Mouse (Mus musculus): Measurements from ENCODE around the gene Gm49337.

Gm49337 gene

DNA sequence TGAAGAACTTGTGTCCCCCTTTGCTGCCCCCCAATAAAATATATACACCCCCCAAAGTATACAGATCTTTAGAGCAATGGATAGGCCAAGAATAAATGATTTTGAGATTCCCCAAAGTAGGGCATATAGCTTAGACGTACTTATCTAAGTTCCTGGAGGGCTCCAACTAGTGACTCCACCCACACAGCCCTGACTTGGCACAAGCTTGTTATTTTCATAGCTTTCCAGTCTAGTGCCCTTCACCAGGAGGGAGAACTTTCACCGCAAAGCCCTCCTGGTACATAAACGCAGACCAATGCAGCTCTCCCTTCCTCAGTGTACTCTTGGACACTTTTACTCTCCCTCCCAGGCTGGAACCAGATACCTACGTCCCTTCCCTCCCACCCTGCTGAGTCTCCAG lies 11.0 kb upstream of the Gm49337 start:
- DNase-seq (ENCODE audit: low spot score in 2 of 2), result no peak

DNA sequence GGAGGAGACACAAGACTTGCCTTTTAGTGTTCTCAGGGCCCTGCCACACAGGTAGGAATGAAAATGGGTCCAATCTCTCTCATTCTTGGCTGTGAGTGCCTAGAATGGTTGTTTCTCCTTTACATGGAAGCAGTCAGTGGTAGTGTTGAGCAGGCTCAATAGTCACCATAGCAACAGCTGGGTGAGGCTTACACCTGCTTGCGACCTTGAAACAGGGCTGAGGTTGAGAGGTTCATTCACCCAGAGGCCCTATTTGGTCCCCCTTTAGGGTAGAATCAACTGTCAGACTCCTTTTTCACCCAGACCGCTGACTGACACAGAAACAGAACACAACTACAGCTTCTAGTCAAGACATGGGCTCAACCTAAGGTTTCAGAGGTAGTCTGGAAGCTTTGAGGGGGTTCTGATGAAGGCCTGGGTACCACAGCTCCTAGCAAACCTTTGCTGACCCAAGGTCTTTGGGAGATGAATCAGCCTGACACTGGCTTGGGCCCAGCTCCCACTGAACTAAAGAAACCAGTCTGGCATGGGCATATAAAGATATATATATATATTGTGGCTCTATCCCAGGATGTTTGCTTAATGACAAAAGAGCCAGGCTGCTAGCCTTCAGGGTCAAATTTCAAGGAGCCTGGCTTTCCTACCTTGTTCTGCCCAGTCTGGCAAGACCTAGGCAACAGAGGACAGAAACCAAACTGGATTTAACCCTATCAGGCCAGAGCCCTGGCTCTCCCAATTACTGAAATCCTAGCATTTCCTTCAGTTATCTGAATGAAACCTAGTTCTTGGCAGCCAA lies 8.2 kb upstream of the Gm49337 start:
- DNase-seq (ENCODE audit: low spot score in 2 of 2), result no peak

DNA sequence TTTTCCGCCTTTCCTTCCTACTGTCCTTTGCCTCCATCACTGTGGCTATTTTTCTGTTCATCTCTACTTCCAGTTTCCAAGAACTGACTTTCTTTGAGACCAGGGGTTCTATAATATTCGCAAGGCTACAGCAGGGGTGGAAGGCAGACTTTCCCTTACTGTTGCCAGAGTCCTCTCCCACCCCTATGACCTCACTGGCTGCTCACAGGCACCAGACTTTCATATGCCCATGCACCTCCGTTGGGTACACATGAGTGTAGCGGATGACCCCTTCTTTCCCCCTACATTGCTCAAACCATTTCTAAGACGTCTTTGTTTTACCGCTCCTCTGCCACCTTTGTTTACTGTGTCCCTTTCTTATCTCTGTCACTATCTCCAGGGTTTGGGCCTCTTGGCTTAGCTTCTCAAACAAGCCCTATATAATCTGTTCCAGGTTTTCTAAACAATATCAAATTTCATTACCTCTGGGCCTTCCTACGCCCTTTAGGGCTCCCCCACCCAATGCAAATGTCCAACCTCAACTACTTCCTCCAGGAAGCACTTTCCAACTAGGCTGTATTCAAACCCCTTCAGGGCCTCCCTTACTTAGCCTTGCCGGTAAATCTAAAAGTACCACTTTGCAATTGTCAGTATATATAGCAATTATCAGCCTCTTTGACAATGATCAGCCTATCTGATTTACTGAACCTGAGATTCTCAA lies 7.3 kb upstream of the Gm49337 start:
- no peak for DNase-seq (ENCODE audit: low spot score in 2 of 2)

DNA sequence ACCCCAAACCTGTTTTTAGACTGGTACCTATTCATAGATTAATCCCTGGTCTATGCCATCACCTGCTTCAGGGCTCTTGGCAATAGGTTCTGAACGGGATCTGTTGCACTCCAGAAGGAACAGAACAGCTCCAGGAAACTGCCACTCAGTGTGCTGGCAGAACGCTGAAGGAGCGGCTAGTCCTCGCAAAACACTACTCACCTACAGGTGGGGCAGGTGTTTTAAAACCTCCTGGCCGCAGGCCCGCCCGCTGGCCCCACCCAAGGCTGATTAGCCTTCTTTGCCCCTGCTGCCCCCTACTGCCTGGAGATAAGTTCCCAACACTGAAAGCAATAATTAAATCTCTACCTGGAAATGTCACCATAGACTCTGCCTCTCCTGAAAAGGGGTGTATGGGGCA lies 5.8 kb upstream of the Gm49337 start, which contains the start of gene Tspan1:
Tspan1 (minus strand) TSS at position 198 of the 400 bp plus-strand sequence.
- DNase-seq (ENCODE audit: low spot score in 2 of 2), result no peak

DNA sequence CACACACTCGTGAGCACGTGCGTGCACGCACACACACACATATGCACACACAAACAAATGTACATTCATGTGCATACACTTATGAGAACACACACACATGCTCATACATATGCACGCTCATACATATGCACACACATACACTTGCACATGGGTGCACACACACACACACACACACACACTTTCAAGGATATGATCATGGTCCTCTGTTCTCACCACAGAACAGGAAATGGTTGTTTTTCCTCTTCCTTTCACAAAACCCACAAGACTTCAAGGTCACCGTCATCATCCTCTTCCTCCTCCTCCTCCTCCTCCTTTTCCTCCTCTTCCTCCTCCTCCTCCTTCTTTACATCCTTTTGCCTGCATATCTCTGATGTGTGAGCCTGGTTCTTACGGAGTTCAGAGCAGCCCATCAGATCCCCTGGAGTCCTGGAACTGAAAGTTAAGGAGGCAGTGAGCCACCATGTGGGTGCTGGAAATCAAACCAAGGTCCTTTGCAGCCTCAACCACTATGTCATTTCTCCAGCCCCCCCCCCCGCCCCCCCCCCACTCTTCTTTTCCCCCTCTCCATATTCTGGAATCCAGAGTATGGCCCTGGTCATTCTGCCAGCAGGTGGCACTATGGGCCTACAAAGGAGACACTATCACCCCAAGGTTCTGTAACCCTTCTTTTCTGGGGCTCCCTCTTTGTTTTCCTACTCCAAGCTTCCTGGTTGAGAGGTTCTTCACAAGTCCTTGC lies 4.4 kb upstream of the Gm49337 start:
- peak; percentile 55 to 75 for DNase-seq (ENCODE audit: low spot score in 2 of 2)

DNA sequence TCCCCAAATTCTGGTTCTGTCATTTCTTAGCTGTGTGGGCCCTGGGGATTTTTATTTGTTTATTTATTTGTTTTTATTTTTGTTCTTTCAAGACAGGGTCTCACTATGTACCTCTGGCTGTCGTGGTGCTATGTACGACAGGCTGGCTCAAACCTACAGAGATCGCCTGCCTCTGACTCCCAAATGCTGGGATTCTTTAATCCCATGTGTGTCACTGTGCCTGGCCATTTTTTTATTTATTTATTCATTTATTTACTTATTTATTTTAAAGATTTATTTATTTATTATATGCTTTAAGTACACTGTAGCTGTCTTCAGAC lies 3.9 kb upstream of the Gm49337 start:
- no peak for DNase-seq (ENCODE audit: low spot score in 2 of 2)

DNA sequence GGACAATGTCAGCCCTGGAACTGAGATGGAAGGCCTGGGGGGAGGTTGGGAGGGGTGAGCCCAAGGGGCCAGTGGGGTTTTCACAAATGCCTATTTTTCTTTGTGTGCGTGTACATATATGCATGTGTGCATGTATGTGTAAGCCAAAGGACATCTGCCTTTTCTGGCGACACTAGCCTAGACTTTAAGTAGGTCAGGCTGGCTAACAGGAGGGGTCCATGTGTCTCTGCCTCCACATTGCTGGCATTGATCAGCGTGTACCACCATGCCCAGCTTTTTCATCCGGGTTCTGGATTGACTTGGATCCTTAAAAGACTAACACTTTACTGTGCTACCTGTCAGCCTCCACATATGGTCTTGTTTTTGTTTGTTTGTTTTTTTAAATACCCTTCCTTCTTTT lies 568 bp downstream of the Gm49337 start:
- DNase-seq (ENCODE audit: low spot score in 2 of 2), result no peak

DNA sequence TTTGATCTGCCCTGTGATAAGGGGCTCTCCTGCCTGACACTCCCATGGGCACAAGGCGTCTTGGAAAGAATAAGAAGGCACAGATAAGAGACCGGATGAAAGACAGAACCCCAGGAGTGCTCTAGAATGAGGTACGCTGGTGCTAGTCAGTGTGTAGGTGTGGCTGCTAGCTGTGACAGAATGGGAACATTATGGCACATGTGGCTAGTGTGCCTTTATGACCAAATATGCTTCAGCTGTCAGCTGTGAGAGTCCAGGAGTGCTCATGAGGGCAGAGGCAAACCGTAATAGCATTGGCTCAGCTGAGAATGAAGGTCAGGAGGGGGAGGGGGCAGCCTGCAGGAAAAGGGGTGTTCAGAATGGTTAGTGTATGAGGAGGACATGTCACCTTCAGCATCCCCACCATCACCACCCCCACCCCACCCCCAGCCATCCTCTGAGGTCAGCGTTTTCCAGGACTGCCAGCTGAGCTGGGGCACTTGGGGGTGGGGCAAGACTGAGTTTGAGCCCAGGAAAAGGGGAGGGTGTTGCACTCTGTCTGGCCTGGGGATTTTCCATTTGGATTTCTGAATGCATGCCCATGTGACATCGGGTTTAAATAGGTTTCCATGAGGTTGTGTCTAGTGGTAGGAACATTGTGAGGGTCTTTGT lies 1.4 kb downstream of the Gm49337 start:
- no peak for DNase-seq (ENCODE audit: low spot score in 2 of 2)

DNA sequence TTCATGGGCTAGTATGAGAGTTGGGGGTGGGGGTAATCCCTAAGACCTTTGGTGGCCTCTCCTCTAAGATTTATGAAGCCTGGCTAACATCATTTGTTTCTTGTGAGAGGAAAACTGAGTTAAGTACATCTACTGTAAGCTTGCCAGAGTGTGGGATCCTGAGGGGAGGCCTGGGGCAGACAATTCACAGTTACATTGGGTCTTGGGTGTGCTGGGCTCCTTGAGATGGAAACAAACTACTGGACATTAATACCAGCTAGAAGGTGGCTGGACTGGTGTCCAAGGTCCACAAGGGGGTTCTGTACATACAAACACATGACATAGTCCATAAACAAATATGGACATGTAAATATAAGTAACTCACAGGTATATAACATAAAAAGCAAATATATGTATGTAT lies 2.0 kb downstream of the Gm49337 start:
- no peak for DNase-seq (ENCODE audit: low spot score in 2 of 2)

DNA sequence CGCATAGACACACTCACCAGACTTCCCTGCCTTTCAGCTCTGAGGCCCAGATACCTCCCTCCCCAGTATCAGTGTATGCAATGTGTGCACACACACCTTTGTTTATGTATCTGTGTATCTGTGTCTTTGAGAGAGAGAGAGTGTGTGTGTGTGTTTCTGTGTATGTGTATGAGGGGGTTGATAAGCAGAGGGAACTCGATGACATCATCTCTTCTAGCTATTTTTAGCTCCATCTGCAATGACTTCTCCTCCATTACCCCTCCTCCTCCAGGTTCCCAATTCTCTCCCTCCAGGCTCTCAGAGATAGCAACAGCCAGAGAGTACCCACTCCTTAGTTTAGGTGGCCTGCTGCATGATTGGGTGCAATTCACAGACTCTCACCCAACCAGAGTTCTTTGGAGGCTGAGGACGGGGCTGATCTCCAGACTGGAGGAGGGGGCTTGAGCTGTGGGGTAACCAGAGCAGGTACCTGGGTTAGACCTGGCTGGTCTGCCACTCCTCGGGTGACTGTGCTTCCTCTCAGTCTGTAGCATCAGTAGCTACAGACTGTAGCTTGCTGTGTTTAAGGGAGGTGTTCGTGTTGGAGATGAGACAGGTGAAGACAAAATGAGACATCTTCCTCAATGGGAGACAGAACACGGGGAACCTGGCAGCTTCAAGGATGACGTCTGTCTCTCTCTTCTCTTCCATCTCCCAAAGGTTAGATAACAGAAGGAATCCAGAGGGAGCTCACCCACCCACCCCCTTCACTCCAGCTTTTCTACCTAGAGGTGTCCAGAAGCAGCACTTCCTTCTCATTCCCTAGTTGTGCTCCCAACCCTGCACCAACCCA lies 2.7 kb downstream of the Gm49337 start:
- no peak for DNase-seq (ENCODE audit: low spot score in 2 of 2)

DNA sequence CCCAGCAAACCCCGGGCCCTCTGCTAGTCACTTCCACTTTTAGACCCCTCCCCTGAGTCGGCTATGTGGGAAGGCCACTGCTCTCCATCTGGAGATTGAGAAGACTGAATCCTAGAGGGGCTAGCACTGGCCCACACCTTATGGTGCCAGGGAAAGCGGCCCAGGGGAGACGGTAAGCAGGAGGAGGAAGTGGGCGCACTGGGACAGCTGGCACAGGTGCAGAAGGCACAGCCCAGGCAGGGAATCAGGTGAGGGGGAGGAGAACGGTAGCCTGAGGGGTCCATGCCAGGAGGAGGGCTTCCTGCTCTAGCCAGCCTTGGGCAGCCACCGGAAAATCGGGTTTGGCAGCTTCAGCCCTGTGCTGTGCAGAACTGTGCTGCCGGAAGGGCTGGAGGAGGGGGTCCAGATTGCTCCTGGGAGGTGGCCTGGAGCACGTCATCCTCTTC lies 3.4 kb downstream of the Gm49337 start:
- DNase-seq (ENCODE audit: low spot score in 2 of 2), result peak; percentile 51 to 58

DNA sequence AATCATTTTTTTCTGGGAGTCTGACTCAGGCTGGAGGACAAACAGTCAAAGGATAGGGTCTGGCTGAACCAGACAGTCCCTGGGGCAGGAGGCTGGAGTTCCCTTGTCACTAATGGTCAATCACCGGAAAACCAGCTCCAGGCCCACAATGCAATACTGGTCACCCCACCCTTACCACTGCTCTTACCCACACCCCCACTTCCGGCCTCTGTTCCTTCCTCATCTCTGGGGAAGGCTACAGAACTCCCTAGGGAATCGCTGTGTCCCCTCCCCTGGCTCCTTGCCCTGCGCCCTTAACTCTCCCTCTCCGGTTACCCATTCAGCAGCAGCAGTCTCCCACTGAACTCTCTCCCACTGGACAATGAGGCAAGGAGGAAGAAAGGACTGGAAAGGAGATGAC lies 4.0 kb downstream of the Gm49337 start:
- DNase-seq (ENCODE audit: low spot score in 2 of 2), result no peak

DNA sequence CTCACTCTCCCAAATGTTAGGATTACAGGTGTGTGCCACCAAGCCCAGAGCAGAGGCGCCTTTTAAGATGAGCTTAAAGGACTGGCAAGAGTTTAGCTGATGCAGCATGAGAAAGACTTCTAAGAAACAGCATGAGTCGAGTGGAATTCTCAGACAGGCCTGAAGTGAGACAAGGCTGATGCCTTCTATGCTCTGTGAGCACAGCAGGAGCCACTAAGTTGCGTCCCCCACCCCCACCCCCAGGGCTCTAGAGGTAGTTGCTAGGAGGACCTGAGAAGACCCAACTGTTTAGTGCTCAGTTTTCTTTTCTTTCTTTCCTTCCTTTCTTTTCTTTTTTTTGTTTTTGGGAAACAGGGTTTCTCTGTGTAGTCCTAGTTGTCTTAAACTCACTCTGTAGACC lies 8.9 kb downstream of the Gm49337 start:
- no peak for DNase-seq (ENCODE audit: low spot score in 2 of 2)

DNA sequence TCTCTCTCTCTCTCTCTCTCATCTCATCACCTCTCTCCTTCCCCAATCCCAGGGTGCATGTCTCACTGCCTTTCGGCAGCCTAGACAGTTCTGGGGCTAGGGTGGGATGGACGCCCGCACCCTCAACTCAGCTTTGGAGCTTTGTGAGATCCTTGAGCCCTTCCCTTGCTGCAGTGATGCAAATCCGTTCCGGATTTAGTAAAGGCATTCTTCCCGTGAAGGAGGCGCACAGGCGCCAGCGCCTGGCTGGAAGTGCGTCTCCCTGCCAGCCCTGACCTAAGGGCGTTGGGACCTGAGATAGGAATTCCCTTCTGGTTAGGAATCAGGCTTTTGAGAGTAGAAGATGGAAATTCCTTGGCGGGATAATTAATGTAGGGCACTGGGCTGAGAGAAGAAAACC lies 9.6 kb downstream of the Gm49337 start:
- DNase-seq (ENCODE audit: low spot score in 2 of 2), result no peak

DNA sequence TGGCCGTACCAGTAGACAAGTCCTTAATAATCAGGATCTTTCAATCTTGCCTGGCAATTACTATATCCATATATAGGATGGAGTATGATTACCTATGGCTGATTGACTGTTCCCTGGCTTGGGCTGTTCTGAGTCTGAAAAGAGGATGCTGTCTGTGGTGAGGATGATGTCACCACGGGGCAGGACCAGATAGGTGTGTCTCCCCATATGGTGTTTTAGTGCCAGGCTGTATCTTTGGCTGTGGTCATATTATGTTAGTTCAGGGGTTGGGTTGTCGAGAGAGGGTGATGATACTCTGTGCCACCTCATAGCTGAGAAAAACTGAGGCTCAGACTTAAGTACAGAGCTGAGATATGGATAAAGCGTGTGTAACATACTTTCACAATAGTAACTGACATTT lies 11.9 kb downstream of the Gm49337 start:
- no peak for DNase-seq (ENCODE audit: low spot score in 2 of 2)

DNA sequence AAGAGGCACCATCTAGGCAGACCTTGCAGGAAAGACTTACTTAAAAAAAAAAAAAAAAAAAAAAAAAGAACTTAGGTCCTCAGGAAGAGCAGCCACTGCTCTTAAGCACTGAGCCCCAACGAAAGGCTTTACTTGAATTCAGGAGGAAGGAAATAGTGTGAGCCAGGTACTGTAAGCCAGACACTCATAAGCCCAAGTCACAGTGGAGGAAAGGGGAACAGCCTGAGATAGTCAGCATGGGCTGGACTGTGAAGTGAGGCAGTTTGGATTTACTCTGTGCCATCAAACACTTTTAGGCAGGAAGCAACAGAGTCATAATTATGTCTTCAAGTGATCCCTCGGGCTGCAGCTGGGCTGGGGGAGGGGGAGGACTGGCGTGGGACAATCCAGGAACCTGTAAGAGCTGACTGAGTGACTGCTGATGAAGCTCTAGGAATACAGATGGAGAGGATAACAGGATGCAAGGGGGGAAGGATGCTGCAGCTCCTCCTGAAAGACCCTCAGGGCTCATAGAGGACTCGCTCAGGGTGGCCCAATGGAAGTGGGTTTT lies 19.2 kb downstream of the Gm49337 start:
- no peak for DNase-seq (ENCODE audit: low spot score in 2 of 2)

DNA sequence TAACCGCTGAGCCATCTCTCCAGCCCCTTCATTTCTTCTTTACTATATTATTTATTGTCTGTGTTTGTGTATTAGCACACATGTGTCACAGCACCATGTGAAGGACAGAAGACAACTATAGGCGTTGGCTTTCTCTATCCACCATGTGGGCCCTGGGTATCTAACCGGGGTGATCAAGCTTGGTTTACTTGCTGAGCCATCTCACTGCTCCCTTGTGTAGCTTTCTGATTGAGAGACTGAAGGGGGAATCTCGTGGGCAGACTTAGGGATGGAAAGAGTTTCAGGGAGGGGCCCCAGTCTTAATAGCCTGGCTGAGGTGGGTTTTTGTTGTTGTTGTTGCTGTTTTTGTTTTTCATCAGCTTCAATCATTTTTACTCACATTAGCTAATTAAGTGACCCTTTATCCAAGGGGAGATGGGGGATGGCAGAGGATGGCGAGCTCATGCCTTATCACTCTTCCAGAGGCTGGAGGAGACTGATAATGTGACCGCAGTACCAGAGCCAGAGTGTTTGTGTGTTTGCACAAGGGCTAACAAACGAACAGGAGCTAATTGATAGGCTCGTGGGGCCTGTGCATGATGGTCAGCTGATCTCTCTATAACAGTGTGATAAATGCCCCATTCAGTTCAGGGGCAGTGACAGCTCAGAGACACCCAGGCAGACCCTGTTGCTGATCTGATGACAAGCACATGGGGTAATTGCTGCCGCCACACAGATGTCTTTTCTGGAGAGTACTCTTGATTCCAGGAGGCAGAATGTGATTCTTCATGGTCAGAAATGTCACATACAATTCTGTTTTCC lies 20.6 kb downstream of the Gm49337 start:
- DNase-seq (ENCODE audit: low spot score in 2 of 2), result no peak

DNA sequence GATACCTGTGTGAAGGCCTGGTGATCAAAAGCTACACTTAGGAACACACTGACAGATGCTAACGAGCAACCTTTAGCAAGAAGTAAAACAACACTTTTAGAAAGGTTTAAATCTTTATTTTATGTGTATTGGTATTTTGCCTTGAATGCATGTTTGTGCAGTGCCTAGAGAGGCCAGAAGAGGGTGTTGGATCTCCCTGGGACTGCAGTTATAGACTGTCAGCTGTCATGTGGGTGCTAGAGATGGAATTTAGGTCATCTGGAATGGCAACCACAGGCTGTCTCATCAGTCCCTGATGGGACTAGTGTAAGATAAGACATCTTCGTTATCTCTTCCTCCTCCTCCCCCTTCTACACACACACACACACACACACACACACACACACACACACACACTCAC lies 25.2 kb downstream of the Gm49337 start:
- DNase-seq (ENCODE audit: low spot score in 2 of 2), result peak; percentile 13 to 18

DNA sequence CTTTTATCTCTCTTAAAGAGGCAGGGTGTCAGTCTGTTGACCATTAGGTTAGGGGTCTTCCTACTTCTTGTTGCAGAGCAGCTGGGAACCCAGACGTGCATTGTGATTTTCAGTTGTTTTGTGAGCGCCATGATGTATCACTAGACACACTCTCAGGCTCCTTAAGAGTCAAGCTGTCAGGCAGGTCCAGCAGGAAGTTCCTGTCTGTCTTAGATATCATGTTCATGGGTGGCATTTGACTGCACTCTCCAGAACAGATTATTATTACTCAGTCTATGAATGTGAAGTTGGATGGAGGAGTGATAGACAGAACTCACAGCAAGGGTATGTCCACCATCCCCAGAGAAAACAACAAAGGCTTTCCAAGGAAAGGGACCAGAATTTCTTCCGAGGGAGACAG lies 31.2 kb downstream of the Gm49337 start:
- no peak for DNase-seq (ENCODE audit: low spot score in 2 of 2)

DNA sequence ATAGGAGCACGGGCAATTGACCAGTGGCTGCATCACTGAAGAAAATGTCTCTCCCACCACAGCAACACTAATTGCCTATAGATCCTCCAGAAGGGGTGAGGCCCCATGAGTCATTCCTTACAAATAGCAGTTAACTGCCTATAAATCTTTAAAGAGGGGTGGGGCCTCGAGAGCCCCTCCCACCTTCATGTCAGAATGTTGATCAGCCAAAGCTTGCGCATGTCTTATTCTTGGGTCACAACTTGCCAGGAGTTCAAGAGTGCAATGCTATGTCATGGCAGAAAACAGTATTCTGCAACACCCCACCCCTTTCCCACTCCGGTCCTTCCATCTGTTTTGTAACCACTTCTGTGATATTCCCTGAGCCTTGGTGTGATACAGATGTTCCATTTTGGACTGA lies 33.3 kb downstream of the Gm49337 start:
- no peak for DNase-seq (ENCODE audit: low spot score in 2 of 2)

Measured in thymus, postnatal 10 days (tissue).